Comparison of ENCODE assay signal across 12 mouse cellular contexts in the genomic region with DNA sequence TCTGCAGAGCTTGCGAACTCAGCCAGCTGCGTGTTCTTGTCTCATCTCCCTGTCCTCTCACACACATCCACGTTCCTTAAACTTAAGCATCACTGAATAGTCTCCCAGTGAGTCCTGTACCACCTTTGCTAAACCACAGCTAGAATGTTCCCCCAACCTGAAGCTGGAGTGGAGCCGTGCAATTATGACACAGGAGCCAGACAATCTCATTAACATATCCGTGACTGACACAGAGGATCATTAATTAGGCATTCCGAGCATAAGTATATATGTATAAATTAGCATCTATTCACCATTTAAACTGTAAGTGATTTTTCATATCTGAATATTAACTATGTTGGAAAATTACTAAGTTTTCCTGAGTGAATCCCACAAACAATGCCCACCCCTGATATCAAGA.
"Had no signal": no experiment of that assay in that cellular context is flagged by ENCODE, and none has a peak within 500 bp of the region (broad histone marks: within the 10 kb centered on the region; RNA-seq: fewer than 3 reads in every experiment).

No protein-coding gene starts in this region.

- DNase-seq: kidney, postnatal 14 days; left cerebral cortex, postnatal 4 days; lung, adult 18-20 months; right cerebral cortex, adult 18-20 months; right cerebral cortex, postnatal 25 days; thymus, postnatal 4 days had no signal

- H3K9ac ChIP-seq: kidney, embryonic 15.5 days; limb, embryonic 13.5 days; liver, embryonic 14.5 days; neural tube, embryonic 15.5 days had no signal

- H3K4me3 ChIP-seq: kidney, embryonic 15.5 days; limb, embryonic 13.5 days; neural tube, embryonic 15.5 days had no signal

- H3K27ac ChIP-seq: kidney, embryonic 15.5 days; limb, embryonic 13.5 days; liver, embryonic 14.5 days; neural tube, embryonic 15.5 days; stomach, postnatal 0 days had no signal

- H3K36me3 ChIP-seq: kidney, embryonic 15.5 days; limb, embryonic 13.5 days; neural tube, embryonic 15.5 days had no signal

- H3K4me2 ChIP-seq: kidney, embryonic 15.5 days; limb, embryonic 13.5 days; neural tube, embryonic 15.5 days had no signal

- H3K9me3 ChIP-seq: kidney, embryonic 15.5 days; limb, embryonic 13.5 days; neural tube, embryonic 15.5 days had no signal

- H3K27me3 ChIP-seq: kidney, embryonic 15.5 days; limb, embryonic 13.5 days; neural tube, embryonic 15.5 days had no signal

- ATAC-seq: midbrain, embryonic 16.5 days had no signal
